Mouse (Mus musculus) heart, postnatal 0 days (tissue): ENCODE data around the gene Vat1. TPM values are rescaled to one million over a fixed set of nuclear protein-coding genes. Genes with fewer than 3 reads are reported as not detected.
A peak's percentile ranks its signal among the peaks of the same experiment; 100 is the strongest.

Experiments
- ATAC-seq: fragments of 200-750 bp; cut with Nextera tagmentation; 2 replicates; pipeline ENCODE4 v1.8.0; 2017; ENCODE audit warnings: low read depth, moderate number of reproducible peaks, moderate library complexity; ENCODE audit not compliant: insufficient read depth
- DNase-seq: peaks from one replicate; pipeline ENCODE4 v3.0.0-alpha.2; 2016; ENCODE audit warnings: low spot score
- H3K27ac ChIP-seq: fragments of 300-500 bp; sonication (generic); 2 replicates; pipeline ENCODE4 v1.5.1; 2014; ENCODE audit warnings: low read depth, mild to moderate bottlenecking
- H3K27me3 ChIP-seq: fragments of 300-500 bp; sonication (generic); 2 replicates; pipeline ENCODE4 v1.6.1; 2014; ENCODE audit warnings: low read length, mixed read lengths; ENCODE audit not compliant: control insufficient read depth, insufficient read depth
- H3K36me3 ChIP-seq: fragments of 300-500 bp; sonication (generic); replicated peaks from 2 replicates; pipeline ENCODE4 v1.6.1; 2014; ENCODE audit warnings: low read length, mixed read lengths; ENCODE audit not compliant: control insufficient read depth, insufficient read depth
- H3K4me1 ChIP-seq: fragments of 300-500 bp; sonication (generic); 2 replicates; pipeline ENCODE4 v1.6.1; 2014; ENCODE audit warnings: antibody characterized with exemption; ENCODE audit not compliant: control insufficient read depth, insufficient read depth
- H3K4me2 ChIP-seq: fragments of 300-500 bp; sonication (generic); 2 replicates; pipeline ENCODE4 v1.6.1; 2014; ENCODE audit warnings: low read depth, mild to moderate bottlenecking, low read length, moderate library complexity
- H3K4me3 ChIP-seq: fragments of 300-500 bp; sonication (generic); 2 replicates; pipeline ENCODE4 v1.5.1; 2014; ENCODE audit warnings: low read depth, low read length
- H3K9ac ChIP-seq: fragments of 300-500 bp; sonication (generic); replicated peaks from 2 replicates; pipeline ENCODE4 v1.6.1; 2014; ENCODE audit warnings: low read depth, low read length, mixed read lengths
- H3K9me3 ChIP-seq: fragments of 300-500 bp; sonication (generic); replicated peaks from 2 replicates; pipeline ENCODE4 v1.6.1; 2016; ENCODE audit warnings: low read length; ENCODE audit not compliant: control insufficient read depth
- CTCF ChIP-seq: IDR thresholded peaks from 2 replicates; pipeline ENCODE4 v1.5.1; 2016; ENCODE audit warnings: antibody characterized with exemption, control low read depth, low read depth
- EP300 ChIP-seq: IDR thresholded peaks from 2 replicates; pipeline ENCODE4 v1.6.1; 2016; ENCODE audit warnings: antibody characterized with exemption, low read depth
- WGBS: fragments of 180-500 bp; shearing (Covaris S2); extraction: QIAGEN DNeasy Blood & Tissue Kit; methylation state at CpG from one replicate; pipeline ENCODE4 v1.1.7; 2014; 5-methylcytosine and 5-hydroxymethylcytosine counted together
- polyA plus RNA-seq: library from polyadenylated mRNA; unstranded; fragments of >200 nt; fragmentation: Nextera tagmentation; extraction: Ambion mirVana; gene quantifications from 2 replicates; pipeline ENCODE4 v1.2.1, GENCODE M21; 2015
- total RNA-seq: library from RNA; depleted of rRNA; stranded (reverse); fragments of >200 nt; gene quantifications from 2 replicates; pipeline ENCODE4 v1.2.3, GENCODE M21; 2014; ENCODE audit warnings: low replicate concordance; rRNA removed

Gene Vat1
- total RNA-seq: 82.0 and 84.2 TPM in 2 replicates
- 19.5 and 19.7 TPM in 2 replicates for polyA plus RNA-seq

GRCm38 (mm10) chr11:101465869-101466551 lies at the start of gene Vat1:
Gene Vat1 (minus strand): TSS chr11:101466230.
- peak; percentile 70 for ATAC-seq
- 1% methylated on average over 60 of the region's 60 CpGs for WGBS
- H3K36me3 ChIP-seq: peaks cover 18% of the 10 kb centered on the region
- H3K9me3 ChIP-seq: no peaks in the 10 kb centered on the region
- peak; percentile 85 for DNase-seq
- peak within 1 kb of the TSS; percentile 73 for H3K4me3 ChIP-seq
- H3K9ac ChIP-seq: peak within 1 kb of the TSS; percentile 62
- peak within 1 kb of the TSS; percentile 70 for H3K27ac ChIP-seq
- H3K4me2 ChIP-seq: peak within 1 kb of the TSS; percentile 89
- TF ChIP-seq CTCF (no peak), EP300 (no peak)
- H3K27me3 ChIP-seq: no peaks in the 10 kb centered on the region
- H3K4me1 ChIP-seq: 0 out of 2 replicates have a peak, but pooled peaks cover 6% of the 10 kb centered on the region

GRCm38 (mm10) chr11:101507090-101507489 lies 41.1 kb upstream of the Vat1 start:
- DNase-seq: no peak
- Histone ChIP-seq H3K27me3 (no peaks in the 10 kb centered on the region), H3K9ac (no peak overlapping the region), H3K9me3 (no peaks in the 10 kb centered on the region), H3K36me3 (peaks cover 31% of the 10 kb centered on the region), H3K27ac (no peak overlapping the region), H3K4me1 (no peaks in the 10 kb centered on the region), H3K4me3 (no peak overlapping the region), H3K4me2 (no peak overlapping the region)
- ATAC-seq: no peak
- 84% methylated on average over 7 of the region's 7 CpGs for WGBS
- no peak for TF ChIP-seq CTCF
- TF ChIP-seq EP300: no peak

- Histone ChIP-seq H3K9me3 (no peaks in the 10 kb centered on the region), H3K4me1 (no peaks in the 10 kb centered on the region), H3K36me3 (peaks cover 35% of the 10 kb centered on the region), H3K27ac (no peak overlapping the region), H3K4me3 (no peak overlapping the region), H3K27me3 (no peaks in the 10 kb centered on the region), H3K9ac (no peak overlapping the region), H3K4me2 (no peak overlapping the region)
- TF ChIP-seq EP300: no peak
- TF ChIP-seq CTCF: no peak
- DNase-seq: no peak
- no peak for ATAC-seq
- 91% methylated on average over 5 of the region's 5 CpGs for WGBS
Observed at GRCm38 (mm10) chr11:101506269-101506780, 40.3 kb upstream of the Vat1 start.

GRCm38 (mm10) chr11:101486126-101486525 lies 20.1 kb upstream of the Vat1 start:
- WGBS: 51% methylated on average over 6 of the region's 6 CpGs
- DNase-seq: no peak
- TF ChIP-seq CTCF (no peak), EP300 (no peak)
- Histone ChIP-seq H3K4me1 (peaks cover 5% of the 10 kb centered on the region; the same call in 1 of the 2 replicates), H3K27ac (no peak overlapping the region), H3K9me3 (no peaks in the 10 kb centered on the region), H3K4me2 (no peak overlapping the region), H3K9ac (no peak overlapping the region), H3K36me3 (peaks cover 12% of the 10 kb centered on the region; the same call in 1 of the 2 replicates), H3K4me3 (no peak overlapping the region), H3K27me3 (no peaks in the 10 kb centered on the region)
- no peak for ATAC-seq

GRCm38 (mm10) chr11:101485509-101486028 lies 19.5 kb upstream of the Vat1 start:
- ATAC-seq (no peak), DNase-seq (no peak)
- Histone ChIP-seq H3K4me3 (no peak overlapping the region), H3K36me3 (peaks cover 12% of the 10 kb centered on the region; the same call in 1 of the 2 replicates), H3K9me3 (no peaks in the 10 kb centered on the region), H3K4me2 (no peak overlapping the region), H3K27ac (no peak overlapping the region), H3K9ac (no peak overlapping the region), H3K4me1 (peaks cover 5% of the 10 kb centered on the region; the same call in 1 of the 2 replicates), H3K27me3 (no peaks in the 10 kb centered on the region)
- TF ChIP-seq CTCF (no peak), EP300 (no peak)
- 14% methylated on average over 6 of the region's 6 CpGs for WGBS
